Mouse (Mus musculus) liver, embryonic 14.5 days (tissue): Measurements from ENCODE around the gene Iqsec1.

ENCODE experiments used
- CTCF ChIP-seq: IDR thresholded peaks from 2 replicates; pipeline ENCODE4 v1.5.1; 2016; ENCODE audit warnings: antibody characterized with exemption, low read depth, control low read depth
- EP300 ChIP-seq: IDR thresholded peaks from 2 replicates; pipeline ENCODE4 v1.6.1; 2016; ENCODE audit warnings: antibody characterized with exemption, low read depth

DNA sequence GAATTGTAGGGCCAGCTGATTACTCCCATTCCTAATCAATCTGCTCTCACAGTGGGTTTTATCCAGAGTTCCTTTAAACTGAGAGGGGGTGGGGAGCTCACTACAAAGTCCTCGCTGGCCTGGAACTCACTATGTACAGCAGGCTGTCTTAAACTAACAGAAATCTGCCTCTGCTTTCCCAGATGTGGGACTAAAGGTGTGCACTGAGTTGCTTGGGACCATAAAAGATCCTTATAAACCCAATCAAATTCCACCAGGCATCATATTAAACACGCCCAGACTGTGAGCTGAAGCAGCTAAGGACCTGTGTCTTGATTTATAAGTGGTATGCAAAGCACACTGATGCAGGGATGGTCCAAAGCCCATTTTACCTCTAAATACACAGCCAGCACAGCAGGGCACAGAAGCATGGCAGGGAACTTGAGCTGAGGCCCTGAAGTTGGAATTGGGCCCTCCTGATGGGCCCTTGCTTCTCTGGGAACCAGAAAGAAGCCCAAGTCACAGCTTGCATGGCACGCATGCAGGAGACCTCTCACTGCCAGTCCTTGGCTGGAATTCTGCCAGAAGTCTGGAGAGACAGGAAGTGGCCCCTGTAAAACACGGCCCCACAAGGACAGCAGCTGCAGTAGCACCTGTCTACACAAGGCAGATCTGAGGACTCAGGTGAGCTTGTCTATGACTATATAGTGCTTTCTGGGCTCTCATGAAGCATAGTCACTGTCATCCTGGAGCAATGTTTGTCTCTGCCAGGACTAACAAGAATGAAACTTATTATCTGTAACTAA, 68.7 kb downstream of the Iqsec1 start:
- TF ChIP-seq CTCF (no peak), EP300 (no peak)
